Mouse (Mus musculus) ES-E14 (cell line): Measurements from ENCODE around the gene Ccdc14.

ENCODE experiments used
- HCFC1 ChIP-seq: IDR thresholded peaks from 2 replicates; pipeline ENCODE4 v1.6.1; 2012; ENCODE audit warnings: low read length, inconsistent platforms, borderline replicate concordance; ENCODE audit not compliant: insufficient read depth
- MAFK ChIP-seq: IDR thresholded peaks from 2 replicates; pipeline ENCODE4 v1.6.1; 2014; ENCODE audit warnings: mild to moderate bottlenecking, low read depth, low read length, inconsistent platforms; ENCODE audit not compliant: insufficient read depth
- ZNF384 ChIP-seq: IDR thresholded peaks from 2 replicates; pipeline ENCODE4 v1.6.1; 2012; ENCODE audit warnings: low read depth, low read length, inconsistent platforms

GRCm38 (mm10) chr16:34758205-34758604, 67.8 kb downstream of the Ccdc14 start:
- TF ChIP-seq ZNF384 = no peak
- no peak for TF ChIP-seq MAFK
- TF ChIP-seq HCFC1 = no peak
